Mouse (Mus musculus): Measurements from ENCODE around the gene Primpol. TPM values are rescaled to one million over a fixed set of nuclear protein-coding genes. Genes with fewer than 3 reads are reported as not detected.

Gene Primpol
- polyA plus RNA-seq, 1 experiment from 2014 or later = 10.0 TPM

- H3K4me3 ChIP-seq (ENCODE audit: low read depth, low read length) = no peak overlapping the region
- H3K9me3 ChIP-seq (ENCODE audit: control insufficient read depth, low read length) = no peaks in the 10 kb centered on the region
- H3K27me3 ChIP-seq (replicated peaks; ENCODE audit: control insufficient read depth, insufficient read depth, low read length) = no peaks in the 10 kb centered on the region
- H3K27ac ChIP-seq (replicated peaks; ENCODE audit: low read depth, low read length) = no peak overlapping the region
- peaks cover 22% of the 10 kb centered on the region for H3K36me3 ChIP-seq (ENCODE audit: control insufficient read depth, insufficient read depth, low read length)
- 68% methylated on average over 7 of the region's 7 CpGs for WGBS
- 0 out of 2 replicates have a peak, but pooled peaks have one; percentile 23 for ATAC-seq (ENCODE audit: low read depth)
- no peak overlapping the region for H3K9ac ChIP-seq (ENCODE audit: low read depth, low read length)
- no peak overlapping the region for H3K4me2 ChIP-seq (ENCODE audit: low read depth, low read length)
- peak; percentile 50 for DNase-seq (ENCODE audit: low spot score)
- no peaks in the 10 kb centered on the region for H3K4me1 ChIP-seq (ENCODE audit: control insufficient read depth, insufficient read depth, low read length)
Observed at GRCm38 (mm10) chr8:46566914-46567529, 50.0 kb downstream of the Primpol start.

- Histone ChIP-seq H3K4me2 (ENCODE audit: low read depth, low read length) (no peak overlapping the region), H3K4me1 (ENCODE audit: control insufficient read depth, insufficient read depth, low read length) (no peaks in the 10 kb centered on the region), H3K36me3 (ENCODE audit: control insufficient read depth, insufficient read depth, low read length) (peaks cover 30% of the 10 kb centered on the region; the same call in 1 of the 2 replicates), H3K4me3 (ENCODE audit: low read depth, low read length) (no peak overlapping the region), H3K27ac (replicated peaks; ENCODE audit: low read depth, low read length) (no peak overlapping the region), H3K9ac (ENCODE audit: low read depth, low read length) (no peak overlapping the region), H3K27me3 (replicated peaks; ENCODE audit: control insufficient read depth, insufficient read depth, low read length) (no peaks in the 10 kb centered on the region), H3K9me3 (ENCODE audit: control insufficient read depth, low read length) (no peaks in the 10 kb centered on the region)
- DNase-seq (ENCODE audit: low spot score) (no peak), ATAC-seq (ENCODE audit: low read depth) (no peak)
- 90% methylated on average over 16 of the region's 16 CpGs for WGBS
Observed at GRCm38 (mm10) chr8:46562333-46562732, 54.7 kb downstream of the Primpol start.

- no peak overlapping the region for H3K9ac ChIP-seq (ENCODE audit: low read depth, low read length)
- no peak overlapping the region for H3K4me2 ChIP-seq (ENCODE audit: low read depth, low read length)
- no peak overlapping the region for H3K27ac ChIP-seq (replicated peaks; ENCODE audit: low read depth, low read length)
- no peak overlapping the region for H3K4me3 ChIP-seq (ENCODE audit: low read depth, low read length)
- peaks cover 37% of the 10 kb centered on the region; the same call in 1 of the 2 replicates for H3K36me3 ChIP-seq (ENCODE audit: control insufficient read depth, insufficient read depth, low read length)
- DNase-seq (ENCODE audit: low spot score) = peak; percentile 41
- WGBS = 78% methylated on average over 6 of the region's 6 CpGs
- H3K27me3 ChIP-seq (replicated peaks; ENCODE audit: control insufficient read depth, insufficient read depth, low read length) = no peaks in the 10 kb centered on the region
- ATAC-seq (ENCODE audit: low read depth) = no peak
- no peaks in the 10 kb centered on the region for H3K9me3 ChIP-seq (ENCODE audit: control insufficient read depth, low read length)
- H3K4me1 ChIP-seq (ENCODE audit: control insufficient read depth, insufficient read depth, low read length) = no peaks in the 10 kb centered on the region
Observed at GRCm38 (mm10) chr8:46559428-46559827, 57.6 kb downstream of the Primpol start.

GRCm38 (mm10) chr8:46552441-46552765 is 64.6 kb downstream of the Primpol start:
- Histone ChIP-seq H3K9me3 (ENCODE audit: control insufficient read depth, low read length) (no peaks in the 10 kb centered on the region), H3K4me2 (ENCODE audit: low read depth, low read length) (peak overlapping the region; percentile 62), H3K4me1 (ENCODE audit: control insufficient read depth, insufficient read depth, low read length) (peaks cover 8% of the 10 kb centered on the region), H3K36me3 (ENCODE audit: control insufficient read depth, insufficient read depth, low read length) (peaks cover 7% of the 10 kb centered on the region; the same call in 1 of the 2 replicates), H3K4me3 (ENCODE audit: low read depth, low read length) (peak overlapping the region; percentile 66), H3K27me3 (replicated peaks; ENCODE audit: control insufficient read depth, insufficient read depth, low read length) (no peaks in the 10 kb centered on the region), H3K9ac (ENCODE audit: low read depth, low read length) (peak overlapping the region; percentile 69), H3K27ac (replicated peaks; ENCODE audit: low read depth, low read length) (no peak overlapping the region; the same call in 1 of the 2 replicates)
- 3% methylated on average over 10 of the region's 10 CpGs for WGBS
- ATAC-seq (ENCODE audit: low read depth) (no peak), DNase-seq (ENCODE audit: low spot score) (no peak)

GRCm38 (mm10) chr8:46551615-46552440 is 65.2 kb downstream of the Primpol start, which contains the start of gene Cenpu:
Cenpu (plus strand) TSS chr8:46552028.
- no peaks in the 10 kb centered on the region for H3K27me3 ChIP-seq (replicated peaks; ENCODE audit: control insufficient read depth, insufficient read depth, low read length)
- peak; percentile 100 for DNase-seq (ENCODE audit: low spot score)
- H3K9ac ChIP-seq (ENCODE audit: low read depth, low read length) = peak within 1 kb of the TSS; percentile 69
- H3K4me2 ChIP-seq (ENCODE audit: low read depth, low read length) = peak within 1 kb of the TSS; percentile 62
- H3K36me3 ChIP-seq (ENCODE audit: control insufficient read depth, insufficient read depth, low read length) = peaks cover 7% of the 10 kb centered on the region; the same call in 1 of the 2 replicates
- under 1% methylated on average over 49 of the region's 50 CpGs for WGBS
- H3K4me1 ChIP-seq (ENCODE audit: control insufficient read depth, insufficient read depth, low read length) = peaks cover 8% of the 10 kb centered on the region
- peak within 1 kb of the TSS; percentile 66 for H3K4me3 ChIP-seq (ENCODE audit: low read depth, low read length)
- H3K9me3 ChIP-seq (ENCODE audit: control insufficient read depth, low read length) = no peaks in the 10 kb centered on the region
- ATAC-seq (ENCODE audit: low read depth) = peak; percentile 98
- H3K27ac ChIP-seq (replicated peaks; ENCODE audit: low read depth, low read length) = peak within 1 kb of the TSS; percentile 76

GRCm38 (mm10) chr8:46551029-46551428 is 66.0 kb downstream of the Primpol start:
- no peak overlapping the region for H3K9ac ChIP-seq (ENCODE audit: low read depth, low read length)

GRCm38 (mm10) chr8:46550058-46550457 is 67.0 kb downstream of the Primpol start:
- ATAC-seq (ENCODE audit: low read depth) (no peak), DNase-seq (ENCODE audit: low spot score) (no peak)
- H3K27me3 ChIP-seq (replicated peaks; ENCODE audit: control insufficient read depth, insufficient read depth, low read length) = no peaks in the 10 kb centered on the region
- no peak overlapping the region for H3K9ac ChIP-seq (ENCODE audit: low read depth, low read length)
- peaks cover 8% of the 10 kb centered on the region for H3K4me1 ChIP-seq (ENCODE audit: control insufficient read depth, insufficient read depth, low read length)
- no peak overlapping the region for H3K27ac ChIP-seq (replicated peaks; ENCODE audit: low read depth, low read length)
- no peak overlapping the region for H3K4me3 ChIP-seq (ENCODE audit: low read depth, low read length)
- 85% methylated on average over 8 of the region's 8 CpGs for WGBS
- no peaks in the 10 kb centered on the region for H3K36me3 ChIP-seq (ENCODE audit: control insufficient read depth, insufficient read depth, low read length)
- no peak overlapping the region for H3K4me2 ChIP-seq (ENCODE audit: low read depth, low read length)
- no peaks in the 10 kb centered on the region for H3K9me3 ChIP-seq (ENCODE audit: control insufficient read depth, low read length)

More at GRCm38 (mm10) chr8:46551029-46551428, 66.0 kb downstream of the Primpol start:
- H3K4me1 ChIP-seq (ENCODE audit: control insufficient read depth, insufficient read depth, low read length) = peaks cover 8% of the 10 kb centered on the region
- H3K36me3 ChIP-seq (ENCODE audit: control insufficient read depth, insufficient read depth, low read length) = peaks cover 3% of the 10 kb centered on the region; the same call in 1 of the 2 replicates
- no peaks in the 10 kb centered on the region for H3K9me3 ChIP-seq (ENCODE audit: control insufficient read depth, low read length)
- DNase-seq (ENCODE audit: low spot score) = no peak
- peak overlapping the region; percentile 62 for H3K4me2 ChIP-seq (ENCODE audit: low read depth, low read length)
- no peak for ATAC-seq (ENCODE audit: low read depth)
- 0 out of 2 replicates have a peak overlapping the region, but pooled peaks have one; percentile 76 for H3K27ac ChIP-seq (replicated peaks; ENCODE audit: low read depth, low read length)
- 37% methylated on average over 4 of the region's 4 CpGs for WGBS
- H3K4me3 ChIP-seq (ENCODE audit: low read depth, low read length) = peak overlapping the region; percentile 66
- H3K27me3 ChIP-seq (replicated peaks; ENCODE audit: control insufficient read depth, insufficient read depth, low read length) = no peaks in the 10 kb centered on the region

- Histone ChIP-seq H3K36me3 (ENCODE audit: control insufficient read depth, insufficient read depth, low read length) (no peaks in the 10 kb centered on the region), H3K9ac (ENCODE audit: low read depth, low read length) (no peak overlapping the region), H3K9me3 (ENCODE audit: control insufficient read depth, low read length) (no peaks in the 10 kb centered on the region), H3K27me3 (replicated peaks; ENCODE audit: control insufficient read depth, insufficient read depth, low read length) (no peaks in the 10 kb centered on the region), H3K4me3 (ENCODE audit: low read depth, low read length) (no peak overlapping the region), H3K27ac (replicated peaks; ENCODE audit: low read depth, low read length) (no peak overlapping the region), H3K4me2 (ENCODE audit: low read depth, low read length) (no peak overlapping the region), H3K4me1 (ENCODE audit: control insufficient read depth, insufficient read depth, low read length) (peaks cover 10% of the 10 kb centered on the region; the same call in 1 of the 2 replicates)
- 32% methylated on average over 4 of the region's 4 CpGs for WGBS
- DNase-seq (ENCODE audit: low spot score) (peak; percentile 82), ATAC-seq (ENCODE audit: low read depth) (no peak)
Observed at GRCm38 (mm10) chr8:46547245-46547644, 69.8 kb downstream of the Primpol start.

All from embryonic facial prominence, embryonic 14.5 days (tissue).